ENCODE assay signal across 8 mouse cellular contexts in genomic region chr16:55950946-55951678, GRCm38 (mm10). TPM values are rescaled to one million over a fixed set of nuclear protein-coding genes. Genes with fewer than 3 reads are reported as not detected.
DNase-seq lines count a peak whose midpoint lies in the region; ATAC-seq and TF ChIP-seq lines count a peak whose summit lies in the region.

No protein-coding gene starts in this region.

- WGBS in embryonic facial prominence, embryonic 14.5 days: 44% methylated on average over 19 of the region's 19 CpGs
- 29% methylated on average over 19 of the region's 19 CpGs for WGBS in lung, adult 2 months
- 40% methylated on average over 19 of the region's 19 CpGs for WGBS in neural tube, embryonic 13.5 days

- dilution Hi-C loops in CH12.LX (cut with MboI; ENCODE audit: extremely low pct_ligation_motif_present, extremely low pct_unique_long_range_greater_than_20kb, low sequenced_read_pairs): no loop called here

- intact Hi-C loops in heart, postnatal 10 days (cut with DNase I): loop anchor here (1.0 to 2.0 kb wide), 3 partner anchors 14 to 180 kb away; no protein-coding TSS in a partner anchor

- in situ Hi-C loops in CH12.LX (cut with MboI; ENCODE audit: low pct_ligation_motif_present, low pct_unique_long_range_greater_than_20kb, low sequenced_read_pairs): no loop called here

- peak; percentile 99 for DNase-seq in CH12.LX (ENCODE audit: extremely low read depth)
- peak; percentile 85 for DNase-seq in adrenal gland, postnatal 14 days
- DNase-seq in embryonic facial prominence, embryonic 14.5 days (ENCODE audit: low spot score): peak; percentile 82
- peak; percentile 85 to 91 for DNase-seq in heart, postnatal 10 days
- peak; percentile 62 to 93 for DNase-seq in layer of hippocampus, adult 18-20 months (ENCODE audit: low spot score in 2 of 2)
- DNase-seq in lung, adult 2 months: peak; percentile 48

- H3K36me3 ChIP-seq in CH12.LX (replicated peaks in 1 of 2; ENCODE audit: control insufficient read depth in 1 of 2, insufficient read depth in 1 of 2, low read length in 1 of 2): no peaks in the 10 kb centered on the region
- no peaks in the 10 kb centered on the region for H3K36me3 ChIP-seq in embryonic facial prominence, embryonic 14.5 days (ENCODE audit: control insufficient read depth, insufficient read depth, low read length)
- H3K36me3 ChIP-seq in neural tube, embryonic 13.5 days: no peaks in the 10 kb centered on the region
- no peaks in the 10 kb centered on the region for H3K36me3 ChIP-seq in testis, adult 2 months (ENCODE audit: control insufficient read depth, insufficient read depth, low read length)

- TF ChIP-seq RAD21 in CH12.LX (IDR thresholded peaks at IDR 0.05; ENCODE audit: low read depth, low read length): peak; percentile 100

- H3K4me1 ChIP-seq in CH12.LX (ENCODE audit: control insufficient read depth in 1 of 2, insufficient read depth in 2 of 2): peaks cover 5 to 17% of the 10 kb centered on the region in 2 experiments
- no peaks in the 10 kb centered on the region for H3K4me1 ChIP-seq in embryonic facial prominence, embryonic 14.5 days (ENCODE audit: control insufficient read depth, insufficient read depth, low read length)
- H3K4me1 ChIP-seq in lung, adult 2 months (ENCODE audit: control insufficient read depth, insufficient read depth, low read length): peaks cover 5% of the 10 kb centered on the region; the same call in 1 of the 2 replicates
- no peaks in the 10 kb centered on the region for H3K4me1 ChIP-seq in neural tube, embryonic 13.5 days (replicated peaks)
- no peaks in the 10 kb centered on the region for H3K4me1 ChIP-seq in testis, adult 2 months (ENCODE audit: control insufficient read depth, insufficient read depth, low read length)

- H3K4me2 ChIP-seq in CH12.LX (ENCODE audit: insufficient read depth, low read depth, poor library complexity, severe bottlenecking): peak overlapping the region; percentile 58
- H3K4me2 ChIP-seq in embryonic facial prominence, embryonic 14.5 days (ENCODE audit: low read depth, low read length): peak overlapping the region; percentile 28; the same call in 1 of the 2 replicates
- peak overlapping the region; percentile 22; the same call in 1 of the 2 replicates for H3K4me2 ChIP-seq in neural tube, embryonic 13.5 days

- H3K27ac ChIP-seq in CH12.LX (ENCODE audit: insufficient read depth, low read depth): peak overlapping the region; percentile 80
- no peak overlapping the region for H3K27ac ChIP-seq in embryonic facial prominence, embryonic 14.5 days (replicated peaks; ENCODE audit: low read depth, low read length)
- H3K27ac ChIP-seq in neural tube, embryonic 13.5 days (replicated peaks): no peak overlapping the region
- no peak overlapping the region for H3K27ac ChIP-seq in testis, adult 2 months (ENCODE audit: control insufficient read depth, insufficient read depth, low read depth, low read length)

- TF ChIP-seq EP300 in CH12.LX (IDR thresholded peaks at IDR 0.05; ENCODE audit: low read length): no peak

- TF ChIP-seq POLR2A in CH12.LX (IDR thresholded peaks at IDR 0.05; ENCODE audit: low read depth, low read length): no peak
- TF ChIP-seq POLR2A in lung, adult 2 months (IDR thresholded peaks at IDR 0.05; ENCODE audit: borderline replicate concordance, extremely low read depth, low read depth, low read length): no peak
- TF ChIP-seq POLR2A in testis, adult 2 months (IDR thresholded peaks at IDR 0.05; ENCODE audit: control insufficient read depth, low read depth, low read length): no peak

- peak; percentile 94 to 96 for TF ChIP-seq CTCF in CH12.LX (conservative IDR thresholded peaks at IDR 0.05 in 1 of 2, IDR thresholded peaks at IDR 0.05 in 1 of 2; ENCODE audit: low read depth in 2 of 2, low read length in 2 of 2)
- peak; percentile 48 for TF ChIP-seq CTCF in lung, adult 2 months (IDR thresholded peaks at IDR 0.05; ENCODE audit: insufficient read depth, low read length)
- TF ChIP-seq CTCF in testis, adult 2 months (IDR thresholded peaks at IDR 0.05; ENCODE audit: control insufficient read depth, insufficient read depth, insufficient replicate concordance, low read depth, low read length): peak; percentile 34; the same call in 1 of the 2 replicates

- no peaks in the 10 kb centered on the region for H3K27me3 ChIP-seq in CH12.LX (replicated peaks)
- H3K27me3 ChIP-seq in embryonic facial prominence, embryonic 14.5 days (replicated peaks; ENCODE audit: control insufficient read depth, insufficient read depth, low read length): no peaks in the 10 kb centered on the region
- no peaks in the 10 kb centered on the region for H3K27me3 ChIP-seq in neural tube, embryonic 13.5 days
- H3K27me3 ChIP-seq in testis, adult 2 months (ENCODE audit: control insufficient read depth, insufficient read depth, low read length): no peaks in the 10 kb centered on the region

- peak overlapping the region in 2 of 3 experiments; percentile 46 to 48 for H3K4me3 ChIP-seq in CH12.LX (replicated peaks in 1 of 3; ENCODE audit: low read depth in 2 of 3, low read length in 2 of 3, poor library complexity in 1 of 3)
- no peak overlapping the region for H3K4me3 ChIP-seq in embryonic facial prominence, embryonic 14.5 days (ENCODE audit: low read depth, low read length)
- H3K4me3 ChIP-seq in lung, adult 2 months (replicated peaks; ENCODE audit: extremely low read depth, low read depth, low read length): no peak overlapping the region
- no peak overlapping the region for H3K4me3 ChIP-seq in neural tube, embryonic 13.5 days
- no peak overlapping the region for H3K4me3 ChIP-seq in testis, adult 2 months (ENCODE audit: control insufficient read depth, low read depth, low read length)

- H3K9me3 ChIP-seq in CH12.LX (replicated peaks; ENCODE audit: low read length): peaks cover 4% of the 10 kb centered on the region
- H3K9me3 ChIP-seq in embryonic facial prominence, embryonic 14.5 days (ENCODE audit: control insufficient read depth, low read length): no peaks in the 10 kb centered on the region
- H3K9me3 ChIP-seq in neural tube, embryonic 13.5 days: no peaks in the 10 kb centered on the region

- ATAC-seq in embryonic facial prominence, embryonic 14.5 days (ENCODE audit: low read depth): peak; percentile 47; the same call in 1 of the 2 replicates
- ATAC-seq in neural tube, embryonic 13.5 days (ENCODE audit: low read depth): peak; percentile 74; the same call in 1 of the 2 replicates

- peak overlapping the region; percentile 35; the same call in 1 of the 2 replicates for H3K9ac ChIP-seq in CH12.LX (ENCODE audit: insufficient read depth, low read depth)
- no peak overlapping the region for H3K9ac ChIP-seq in embryonic facial prominence, embryonic 14.5 days (ENCODE audit: low read depth, low read length)
- no peak overlapping the region for H3K9ac ChIP-seq in neural tube, embryonic 13.5 days

- H3K79me2 ChIP-seq in CH12.LX (replicated peaks; ENCODE audit: control insufficient read depth, extremely low read depth, insufficient read depth, poor library complexity, severe bottlenecking): no peaks in the 10 kb centered on the region

TF ChIP-seq in CH12.LX, 34 proteins besides CTCF, POLR2A, EP300 and RAD21 (continues in another document):
- peak; percentile 84 for TF ChIP-seq MYC (IDR thresholded peaks at IDR 0.05; ENCODE audit: low read depth, low read length)

RNA-seq across cellular contexts. Expression of gene Rpl24, which starts 15.0 kb away (rescaled TPM):
- 2,337 and 2,579 TPM in 2 replicates for total RNA-seq in CH12.LX (2012; rRNA removed)
- 2,739 and 3,070 TPM in 2 replicates for total RNA-seq in CH12.LX (2014; rRNA removed)
- 96.4 and 348 TPM in 2 replicates for polyA plus RNA-seq in CH12.LX (2012; ENCODE audit: insufficient read length, low read depth)
- 762 and 869 TPM in 2 replicates for total RNA-seq in adrenal gland, postnatal 14 days (2021)
- 818 and 878 TPM in 2 replicates for polyA plus RNA-seq in embryonic facial prominence, embryonic 14.5 days (2014; fragmentation: Nextera tagmentation; extraction: Ambion mirVana)
- 100 to 1,000 TPM; 671 to 687 TPM for total RNA-seq in heart, postnatal 10 days (2021)
- total RNA-seq in layer of hippocampus, adult 18-20 months (2021): 100 to 1,000 TPM; 411 to 431 TPM
- 61.7 and 86.4 TPM in 2 replicates for polyA plus RNA-seq in lung, adult 2 months (2012; rRNA removed)
- polyA plus RNA-seq in neural tube, embryonic 13.5 days (2015; fragmentation: Nextera tagmentation; extraction: Ambion mirVana): 545 and 610 TPM in 2 replicates
- 200 and 210 TPM in 2 replicates for polyA plus RNA-seq in testis, adult 2 months (2012; rRNA removed)

RNA-seq across cellular contexts. Expression of gene Cep97, which starts 16.5 kb away (rescaled TPM):
- 24.9 and 26.9 TPM in 2 replicates for total RNA-seq in CH12.LX (2012; rRNA removed)
- 27.5 and 28.2 TPM in 2 replicates for total RNA-seq in CH12.LX (2014; rRNA removed)
- polyA plus RNA-seq in CH12.LX (2012; ENCODE audit: insufficient read length, low read depth): 16.9 and 19.2 TPM in 2 replicates
- total RNA-seq in adrenal gland, postnatal 14 days (2021): 8.4 and 11.1 TPM in 2 replicates
- polyA plus RNA-seq in embryonic facial prominence, embryonic 14.5 days (2014; fragmentation: Nextera tagmentation; extraction: Ambion mirVana): 7.5 and 10.2 TPM in 2 replicates
- 1 to 10 TPM; 4.9 to 6.6 TPM for total RNA-seq in heart, postnatal 10 days (2021)
- total RNA-seq in layer of hippocampus, adult 18-20 months (2021): 10 to 100 TPM; 18.2 to 18.8 TPM
- polyA plus RNA-seq in lung, adult 2 months (2012; rRNA removed): 0.55 and 1.6 TPM in 2 replicates
- 13.1 and 16.6 TPM in 2 replicates for polyA plus RNA-seq in neural tube, embryonic 13.5 days (2015; fragmentation: Nextera tagmentation; extraction: Ambion mirVana)
- polyA plus RNA-seq in testis, adult 2 months (2012; rRNA removed): 2.2 and 3.0 TPM in 2 replicates

RNA-seq across cellular contexts. Expression of gene Zbtb11, which starts 22.6 kb away (rescaled TPM):
- total RNA-seq in CH12.LX (2012; rRNA removed): 21.4 and 25.6 TPM in 2 replicates
- total RNA-seq in CH12.LX (2014; rRNA removed): 33.0 and 35.5 TPM in 2 replicates
- polyA plus RNA-seq in CH12.LX (2012; ENCODE audit: insufficient read length, low read depth): 17.7 and 19.8 TPM in 2 replicates
- 19.4 and 19.9 TPM in 2 replicates for total RNA-seq in adrenal gland, postnatal 14 days (2021)
- polyA plus RNA-seq in embryonic facial prominence, embryonic 14.5 days (2014; fragmentation: Nextera tagmentation; extraction: Ambion mirVana): 17.8 and 21.5 TPM in 2 replicates
- total RNA-seq in heart, postnatal 10 days (2021): 1 to 10 TPM; 9.0 to 9.6 TPM
- total RNA-seq in layer of hippocampus, adult 18-20 months (2021): 10 to 100 TPM; 55.7 to 56.6 TPM
- polyA plus RNA-seq in lung, adult 2 months (2012; rRNA removed): 3.3 and 3.7 TPM in 2 replicates
- polyA plus RNA-seq in neural tube, embryonic 13.5 days (2015; fragmentation: Nextera tagmentation; extraction: Ambion mirVana): 19.3 and 23.2 TPM in 2 replicates
- 5.1 and 5.5 TPM in 2 replicates for polyA plus RNA-seq in testis, adult 2 months (2012; rRNA removed)

RNA-seq across cellular contexts. Expression of gene Nxpe3, which starts 56.0 kb away (rescaled TPM):
- total RNA-seq in CH12.LX (2012; rRNA removed): 10.2 and 12.3 TPM in 2 replicates
- 4.6 and 5.4 TPM in 2 replicates for total RNA-seq in CH12.LX (2014; rRNA removed)
- 9.9 and 10.6 TPM in 2 replicates for polyA plus RNA-seq in CH12.LX (2012; ENCODE audit: insufficient read length, low read depth)
- total RNA-seq in adrenal gland, postnatal 14 days (2021): 1.6 and 2.6 TPM in 2 replicates
- 0.68 and 0.70 TPM in 2 replicates for polyA plus RNA-seq in embryonic facial prominence, embryonic 14.5 days (2014; fragmentation: Nextera tagmentation; extraction: Ambion mirVana)
- under 1 TPM; 0.43 to 0.77 TPM for total RNA-seq in heart, postnatal 10 days (2021)
- 10 to 100 TPM; 12.1 to 12.5 TPM for total RNA-seq in layer of hippocampus, adult 18-20 months (2021)
- polyA plus RNA-seq in lung, adult 2 months (2012; rRNA removed): 1.8 and 2.9 TPM in 2 replicates
- 1.0 and 1.4 TPM in 2 replicates for polyA plus RNA-seq in neural tube, embryonic 13.5 days (2015; fragmentation: Nextera tagmentation; extraction: Ambion mirVana)
- 8.5 and 8.8 TPM in 2 replicates for polyA plus RNA-seq in testis, adult 2 months (2012; rRNA removed)

Comparison
In these comparisons a context has a peak if more than half of its experiments do, and no peak if none do; other contexts are left out.
1. DNase-seq: peak in every context shown above with its lines; median percentile 99 in CH12.LX; 88 in heart, postnatal 10 days; 85 in adrenal gland, postnatal 14 days; 82 in embryonic facial prominence, embryonic 14.5 days; 78 in layer of hippocampus, adult 18-20 months; 48 in lung, adult 2 months.
2. H3K4me3 ChIP-seq: peak in CH12.LX (2 of 3); none in embryonic facial prominence, embryonic 14.5 days (single experiment), lung, adult 2 months (single experiment), neural tube, embryonic 13.5 days (single experiment) and testis, adult 2 months (single experiment).
3. CTCF ChIP-seq: peak in every context shown above with its lines; median percentile 95 in CH12.LX; 48 in lung, adult 2 months; 34 in testis, adult 2 months.
4. Peak in every context shown above with its lines, with median percentiles within 50 percentile points of each other: H3K4me2 ChIP-seq.